Mouse (Mus musculus): ENCODE measurements around the gene Rnf114. TPM values are rescaled to one million over a fixed set of nuclear protein-coding genes. Genes with fewer than 3 reads are reported as not detected.

The Rnf114 gene
- 302 TPM for polyA plus RNA-seq (2017; shearing (Covaris generic))

GRCm38 (mm10) chr2:167491757-167492708 is at the start of gene Rnf114:
Gene Rnf114 (plus strand): TSS chr2:167492645.

DNA sequence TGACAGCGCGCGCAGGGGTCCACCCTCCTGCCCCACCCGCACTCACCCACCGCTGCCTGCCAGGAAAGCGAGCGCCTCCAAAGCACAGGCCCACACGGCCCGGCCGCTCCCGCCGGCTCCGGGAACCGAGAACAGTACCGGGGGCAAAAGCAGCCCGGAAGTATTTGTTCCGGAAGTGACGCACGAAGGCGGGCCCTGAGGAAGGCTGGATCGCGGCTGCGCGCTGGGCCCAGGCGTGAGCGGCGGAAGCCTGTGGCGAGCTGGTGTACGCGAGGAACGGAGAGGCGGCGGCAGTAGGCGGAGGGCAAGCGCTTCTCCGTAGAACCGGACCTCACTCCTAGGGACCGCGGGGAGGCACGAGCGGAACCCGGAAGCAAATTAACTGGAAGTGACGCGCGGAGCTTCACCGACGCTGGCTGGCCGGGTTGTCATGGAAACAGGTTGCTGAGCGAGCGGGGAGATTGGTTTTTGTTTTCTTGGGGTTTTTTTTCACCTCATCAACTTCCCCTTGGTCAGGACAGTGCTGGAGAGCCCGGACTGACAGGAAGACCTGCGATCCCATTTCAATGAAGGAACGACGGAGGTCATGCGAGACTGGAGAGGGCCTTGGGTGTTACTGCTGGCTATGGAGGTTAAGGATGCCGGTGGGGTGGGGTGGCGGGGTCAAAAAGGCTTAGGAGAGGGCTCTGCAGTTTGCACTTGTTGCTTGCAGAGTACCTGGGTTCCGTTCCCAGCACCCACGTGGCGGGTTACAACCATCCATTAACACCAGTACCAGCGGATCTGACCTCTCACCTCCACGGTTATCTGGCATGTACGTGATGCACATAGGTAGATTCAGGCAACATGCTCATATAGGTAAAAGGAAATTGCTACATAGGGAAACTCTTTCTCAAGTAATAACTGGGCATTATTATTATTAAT is 530 bp downstream of the Rnf114 start, which contains the start of gene Spata2:
TSS of gene Spata2 (minus strand) at position 175 of the 924 bp plus-strand sequence.

GRCm38 (mm10) chr2:167537476-167538297 is 45.2 kb downstream of the Rnf114 start, which contains the start of gene Snai1:
Gene Snai1 (plus strand): TSS chr2:167538195.

Other genes with a start within 250 kb of the Rnf114 start
- 4.5 TPM for gene B4galt5, start 143.5 kb upstream of the Rnf114 start, polyA plus RNA-seq (2017; shearing (Covaris generic))
- 91.4 TPM for gene Slc9a8, start 70.9 kb upstream of the Rnf114 start, polyA plus RNA-seq (2017; shearing (Covaris generic))
- 39.3 TPM for gene Spata2, start 242 bp downstream of the Rnf114 start, polyA plus RNA-seq (2017; shearing (Covaris generic))
- 0.17 TPM for gene Snai1, start 45.5 kb downstream of the Rnf114 start, polyA plus RNA-seq (2017; shearing (Covaris generic))
- gene Ube2v1, start 139.4 kb downstream of the Rnf114 start, polyA plus RNA-seq (2017; shearing (Covaris generic)): 371 TPM
- not detected for gene Gm20431, start 168.9 kb downstream of the Rnf114 start, polyA plus RNA-seq (2017; shearing (Covaris generic))
- gene Cebpb, start 196.3 kb downstream of the Rnf114 start, polyA plus RNA-seq (2017; shearing (Covaris generic)): 0.19 TPM
- 9.8 TPM for gene Tmem189, start 197.2 kb downstream of the Rnf114 start, polyA plus RNA-seq (2017; shearing (Covaris generic))